ENCODE assay signal across 9 mouse cellular contexts in genomic region chr7:107661189-107661842, GRCm38 (mm10). TPM values are rescaled to one million over a fixed set of nuclear protein-coding genes. Genes with fewer than 3 reads are reported as not detected.
DNase-seq lines count a peak whose midpoint lies in the region; ATAC-seq and TF ChIP-seq lines count a peak whose summit lies in the region.
"Had no signal": no experiment of that assay in that cellular context is flagged by ENCODE, and none has a peak within 500 bp of the region (broad histone marks: within the 10 kb centered on the region; RNA-seq: fewer than 3 reads in every experiment).

No protein-coding gene starts in this region.

- H3K4me2 ChIP-seq in CH12.LX (ENCODE audit: insufficient read depth, low read depth, poor library complexity, severe bottlenecking): no peak overlapping the region
- no peak overlapping the region for H3K4me2 ChIP-seq in embryonic facial prominence, embryonic 15.5 days (replicated peaks)
- no peak overlapping the region for H3K4me2 ChIP-seq in heart, embryonic 11.5 days
- H3K4me2 ChIP-seq in kidney, embryonic 15.5 days: no peak overlapping the region
- no peak overlapping the region for H3K4me2 ChIP-seq in limb, embryonic 14.5 days (replicated peaks; ENCODE audit: low read depth, low read length, severe bottlenecking)
- H3K4me2 ChIP-seq in midbrain, postnatal 0 days (ENCODE audit: low read depth, low read length, poor library complexity, severe bottlenecking): no peak overlapping the region
- H3K4me2 ChIP-seq in stomach, embryonic 15.5 days: no peak overlapping the region

- peaks cover 3% of the 10 kb centered on the region for H3K79me2 ChIP-seq in CH12.LX (replicated peaks; ENCODE audit: control insufficient read depth, extremely low read depth, insufficient read depth, poor library complexity, severe bottlenecking)

- H3K9me3 ChIP-seq in CH12.LX (replicated peaks; ENCODE audit: low read length): no peaks in the 10 kb centered on the region
- no peaks in the 10 kb centered on the region for H3K9me3 ChIP-seq in embryonic facial prominence, embryonic 15.5 days (replicated peaks)
- no peaks in the 10 kb centered on the region for H3K9me3 ChIP-seq in heart, embryonic 11.5 days (replicated peaks; ENCODE audit: control insufficient read depth, low read length)
- no peaks in the 10 kb centered on the region for H3K9me3 ChIP-seq in kidney, embryonic 15.5 days (replicated peaks)
- H3K9me3 ChIP-seq in limb, embryonic 14.5 days (ENCODE audit: control insufficient read depth, low read length): no peaks in the 10 kb centered on the region
- no peaks in the 10 kb centered on the region for H3K9me3 ChIP-seq in midbrain, postnatal 0 days (ENCODE audit: low read length)
- H3K9me3 ChIP-seq in stomach, embryonic 15.5 days: no peaks in the 10 kb centered on the region

- TF ChIP-seq RAD21 in CH12.LX (IDR thresholded peaks at IDR 0.05; ENCODE audit: low read depth, low read length): peak; percentile 91

- H3K27me3 ChIP-seq in CH12.LX (replicated peaks): no peaks in the 10 kb centered on the region
- H3K27me3 ChIP-seq in embryonic facial prominence, embryonic 15.5 days: no peaks in the 10 kb centered on the region
- no peaks in the 10 kb centered on the region for H3K27me3 ChIP-seq in heart, embryonic 11.5 days (ENCODE audit: control insufficient read depth, insufficient read depth, low read length)
- no peaks in the 10 kb centered on the region for H3K27me3 ChIP-seq in kidney, embryonic 15.5 days
- no peaks in the 10 kb centered on the region for H3K27me3 ChIP-seq in limb, embryonic 14.5 days (ENCODE audit: control insufficient read depth, insufficient read depth, low read length)
- H3K27me3 ChIP-seq in midbrain, postnatal 0 days (ENCODE audit: insufficient read depth, low read length): no peaks in the 10 kb centered on the region
- no peaks in the 10 kb centered on the region for H3K27me3 ChIP-seq in stomach, embryonic 15.5 days (replicated peaks)

- H3K27ac ChIP-seq in CH12.LX (ENCODE audit: insufficient read depth, low read depth): no peak overlapping the region
- no peak overlapping the region for H3K27ac ChIP-seq in bone marrow, adult 2 months (ENCODE audit: control insufficient read depth, insufficient read depth, low read depth, low read length, poor library complexity)
- H3K27ac ChIP-seq in embryonic facial prominence, embryonic 15.5 days (replicated peaks): 0 out of 2 replicates have a peak overlapping the region, but pooled peaks have one; percentile 60
- H3K27ac ChIP-seq in heart, embryonic 11.5 days (ENCODE audit: low read depth, low read length): no peak overlapping the region
- peak overlapping the region; percentile 59; the same call in 1 of the 2 replicates for H3K27ac ChIP-seq in kidney, embryonic 15.5 days
- peak overlapping the region; percentile 65 for H3K27ac ChIP-seq in limb, embryonic 14.5 days (replicated peaks; ENCODE audit: low read depth, low read length)
- H3K27ac ChIP-seq in midbrain, postnatal 0 days (ENCODE audit: low read depth, low read length): no peak overlapping the region
- H3K27ac ChIP-seq in stomach, embryonic 15.5 days: peak overlapping the region; percentile 73

- peak; percentile 76 to 94 for TF ChIP-seq CTCF in CH12.LX (conservative IDR thresholded peaks at IDR 0.05 in 1 of 2, IDR thresholded peaks at IDR 0.05 in 1 of 2; ENCODE audit: low read depth in 2 of 2, low read length in 2 of 2)
- TF ChIP-seq CTCF in bone marrow, adult 2 months (IDR thresholded peaks at IDR 0.05; ENCODE audit: control insufficient read depth, insufficient read depth, low read length): peak; percentile 61
- TF ChIP-seq CTCF in midbrain, postnatal 0 days (IDR thresholded peaks at IDR 0.05): peak; percentile 96

- no peak for TF ChIP-seq EP300 in CH12.LX (IDR thresholded peaks at IDR 0.05; ENCODE audit: low read length)

- H3K4me3 ChIP-seq in CH12.LX (replicated peaks in 1 of 3; ENCODE audit: low read depth in 2 of 3, low read length in 2 of 3, poor library complexity in 1 of 3): no peak overlapping the region
- H3K4me3 ChIP-seq in bone marrow, adult 2 months (replicated peaks; ENCODE audit: control insufficient read depth, low read depth, low read length): no peak overlapping the region
- H3K4me3 ChIP-seq in embryonic facial prominence, embryonic 15.5 days (replicated peaks): no peak overlapping the region
- no peak overlapping the region for H3K4me3 ChIP-seq in heart, embryonic 11.5 days (ENCODE audit: low read depth, low read length)
- no peak overlapping the region for H3K4me3 ChIP-seq in kidney, embryonic 15.5 days (replicated peaks)
- H3K4me3 ChIP-seq in limb, embryonic 14.5 days (replicated peaks; ENCODE audit: low read length): no peak overlapping the region
- H3K4me3 ChIP-seq in midbrain, postnatal 0 days (ENCODE audit: low read depth, low read length): no peak overlapping the region
- no peak overlapping the region for H3K4me3 ChIP-seq in stomach, embryonic 15.5 days (replicated peaks)
- H3K4me3 ChIP-seq: erythroblast, embryonic 14.5 days had no signal

- peaks cover 34 to 98% of the 10 kb centered on the region in 2 experiments for H3K4me1 ChIP-seq in CH12.LX (ENCODE audit: control insufficient read depth in 1 of 2, insufficient read depth in 2 of 2)
- H3K4me1 ChIP-seq in bone marrow, adult 2 months (ENCODE audit: control insufficient read depth, insufficient read depth, low read length): peaks cover 2% of the 10 kb centered on the region; the same call in 1 of the 2 replicates
- peaks cover 61% of the 10 kb centered on the region for H3K4me1 ChIP-seq in embryonic facial prominence, embryonic 15.5 days
- H3K4me1 ChIP-seq in heart, embryonic 11.5 days (ENCODE audit: control insufficient read depth, insufficient read depth, low read length): peaks cover 21% of the 10 kb centered on the region
- H3K4me1 ChIP-seq in kidney, embryonic 15.5 days: peaks cover 34% of the 10 kb centered on the region
- H3K4me1 ChIP-seq in limb, embryonic 14.5 days (ENCODE audit: control insufficient read depth, insufficient read depth, low read length): peaks cover 45% of the 10 kb centered on the region
- peaks cover 7% of the 10 kb centered on the region; the same call in 1 of the 2 replicates for H3K4me1 ChIP-seq in midbrain, postnatal 0 days (ENCODE audit: insufficient read depth, low read length)
- H3K4me1 ChIP-seq in stomach, embryonic 15.5 days: peaks cover 34% of the 10 kb centered on the region

- no peak overlapping the region for H3K9ac ChIP-seq in CH12.LX (ENCODE audit: insufficient read depth, low read depth)
- no peak overlapping the region for H3K9ac ChIP-seq in embryonic facial prominence, embryonic 15.5 days
- H3K9ac ChIP-seq in heart, embryonic 11.5 days (ENCODE audit: low read depth, low read length): no peak overlapping the region
- no peak overlapping the region for H3K9ac ChIP-seq in kidney, embryonic 15.5 days
- no peak overlapping the region for H3K9ac ChIP-seq in limb, embryonic 14.5 days (ENCODE audit: low read depth, low read length, severe bottlenecking)
- no peak overlapping the region for H3K9ac ChIP-seq in midbrain, postnatal 0 days (replicated peaks; ENCODE audit: low read length, poor library complexity, severe bottlenecking)
- no peak overlapping the region for H3K9ac ChIP-seq in stomach, embryonic 15.5 days

- in situ Hi-C loops in CH12.LX (cut with MboI; ENCODE audit: low pct_ligation_motif_present, low pct_unique_long_range_greater_than_20kb, low sequenced_read_pairs): no loop called here

- peaks cover 7 to 80% of the 10 kb centered on the region in 2 experiments for H3K36me3 ChIP-seq in CH12.LX (replicated peaks in 1 of 2; ENCODE audit: control insufficient read depth in 1 of 2, insufficient read depth in 1 of 2, low read length in 1 of 2)
- H3K36me3 ChIP-seq in embryonic facial prominence, embryonic 15.5 days: no peaks in the 10 kb centered on the region
- H3K36me3 ChIP-seq in heart, embryonic 11.5 days (ENCODE audit: control insufficient read depth, insufficient read depth, low read length): no peaks in the 10 kb centered on the region
- no peaks in the 10 kb centered on the region for H3K36me3 ChIP-seq in kidney, embryonic 15.5 days
- H3K36me3 ChIP-seq in limb, embryonic 14.5 days (ENCODE audit: control insufficient read depth, insufficient read depth, low read length): no peaks in the 10 kb centered on the region
- no peaks in the 10 kb centered on the region for H3K36me3 ChIP-seq in midbrain, postnatal 0 days (ENCODE audit: insufficient read depth, low read length)
- no peaks in the 10 kb centered on the region for H3K36me3 ChIP-seq in stomach, embryonic 15.5 days

- DNase-seq in CH12.LX (ENCODE audit: extremely low read depth): peak; percentile 73
- DNase-seq in limb, embryonic 14.5 days (ENCODE audit: low spot score): peak; percentile 84
- peak; percentile 84 for DNase-seq in midbrain, postnatal 0 days (ENCODE audit: low spot score)

- 36% methylated on average over 8 of the region's 8 CpGs for WGBS in bone marrow, adult 2 months
- 20% methylated on average over 8 of the region's 8 CpGs for WGBS in embryonic facial prominence, embryonic 15.5 days
- WGBS in heart, embryonic 11.5 days (ENCODE audit: insufficient replicate concordance): 19% methylated on average over 8 of the region's 8 CpGs
- 21% methylated on average over 8 of the region's 8 CpGs for WGBS in kidney, embryonic 15.5 days
- 20% methylated on average over 8 of the region's 8 CpGs for WGBS in limb, embryonic 14.5 days
- WGBS in midbrain, postnatal 0 days: 21% methylated on average over 8 of the region's 8 CpGs
- 13% methylated on average over 8 of the region's 8 CpGs for WGBS in stomach, embryonic 15.5 days

- TF ChIP-seq POLR2A in CH12.LX (IDR thresholded peaks at IDR 0.05; ENCODE audit: low read depth, low read length): no peak
- no peak for TF ChIP-seq POLR2A in bone marrow, adult 2 months (IDR thresholded peaks at IDR 0.05; ENCODE audit: borderline replicate concordance, control insufficient read depth, low read depth, low read length)
- TF ChIP-seq POLR2A in limb, embryonic 14.5 days (IDR thresholded peaks at IDR 0.05; ENCODE audit: borderline replicate concordance, extremely low read depth, insufficient read depth, insufficient read length): no peak

- dilution Hi-C loops in CH12.LX (cut with MboI; ENCODE audit: extremely low pct_ligation_motif_present, extremely low pct_unique_long_range_greater_than_20kb, low sequenced_read_pairs): no loop called here

- no peak for ATAC-seq in embryonic facial prominence, embryonic 15.5 days (ENCODE audit: insufficient number of reproducible peaks, low FRiP score, low TSS enrichment, low read depth)
- ATAC-seq in heart, embryonic 11.5 days (replicated peaks; ENCODE audit: insufficient number of reproducible peaks, low FRiP score, low TSS enrichment): 0 out of 2 replicates have a peak, but pooled peaks have one; percentile 46
- peak; percentile 79 for ATAC-seq in kidney, embryonic 15.5 days (replicated peaks; ENCODE audit: low FRiP score)
- peak; percentile 66 for ATAC-seq in limb, embryonic 14.5 days (ENCODE audit: low FRiP score, low read depth)
- ATAC-seq in midbrain, postnatal 0 days (ENCODE audit: low FRiP score): peak; percentile 80
- ATAC-seq in stomach, embryonic 15.5 days (ENCODE audit: insufficient read depth, low FRiP score, low read depth): peak; percentile 45; the same call in 1 of the 2 replicates

RNA-seq across cellular contexts. Expression of gene 5330417H12Rik, which starts 36.4 kb away (rescaled TPM):
- 0.13 TPM in 1 of 2 replicates, not detected in the other for total RNA-seq in CH12.LX (2012; rRNA removed)
- not detected in 2 replicates for total RNA-seq in CH12.LX (2014; rRNA removed)
- polyA plus RNA-seq in CH12.LX (2012; ENCODE audit: insufficient read length, low read depth): not detected in 2 replicates
- polyA plus RNA-seq in bone marrow, adult 2 months (2011; ENCODE audit: insufficient read depth, insufficient read length, low replicate concordance, missing spikeins): not detected in 2 replicates
- 0.23 TPM in 1 of 2 replicates, not detected in the other for polyA plus RNA-seq in embryonic facial prominence, embryonic 15.5 days (2015; fragmentation: Nextera tagmentation; extraction: Ambion mirVana)
- not detected in 2 replicates for polyA plus RNA-seq in heart, embryonic 11.5 days (2014; fragmentation: Nextera tagmentation; extraction: Ambion mirVana)
- polyA plus RNA-seq in kidney, embryonic 15.5 days (2015; fragmentation: Nextera tagmentation; extraction: Ambion mirVana): not detected in 2 replicates
- not detected in 2 replicates for polyA plus RNA-seq in limb, embryonic 14.5 days (2012; rRNA removed)
- polyA plus RNA-seq in limb, embryonic 14.5 days (2014; fragmentation: Nextera tagmentation; extraction: Ambion mirVana): not detected in 2 replicates
- total RNA-seq in midbrain, postnatal 0 days (2014; rRNA removed): not detected in 2 replicates
- polyA plus RNA-seq in midbrain, postnatal 0 days (2015; fragmentation: Nextera tagmentation; extraction: Ambion mirVana): not detected in 2 replicates
- polyA plus RNA-seq in stomach, embryonic 15.5 days (2015; fragmentation: Nextera tagmentation; extraction: Ambion mirVana): not detected in 2 replicates
- polyA plus RNA-seq: erythroblast, embryonic 14.5 days had no signal

Comparison
In these comparisons a context has a peak if more than half of its experiments do, and no peak if none do; other contexts are left out.
1. H3K27ac ChIP-seq: peak in embryonic facial prominence, embryonic 15.5 days (single experiment), kidney, embryonic 15.5 days (single experiment), limb, embryonic 14.5 days (single experiment) and stomach, embryonic 15.5 days (single experiment); none in CH12.LX (single experiment), bone marrow, adult 2 months (single experiment), heart, embryonic 11.5 days (single experiment) and midbrain, postnatal 0 days (single experiment).
2. Peak in every context shown above with its lines, with median percentiles within 50 percentile points of each other: DNase-seq and CTCF ChIP-seq.